Mouse (Mus musculus) embryonic facial prominence, embryonic 15.5 days (tissue): ENCODE measurements around the gene Sez6. TPM values are rescaled to one million over a fixed set of nuclear protein-coding genes. Genes with fewer than 3 reads are reported as not detected.
A peak's percentile ranks its signal among the peaks of the same experiment; 100 is the strongest.

ENCODE experiments used
- ATAC-seq: fragments of 200-750 bp; cut with Nextera tagmentation; 2 replicates; pipeline ENCODE4 v1.8.0; 2017; ENCODE audit warnings: low read depth, moderate TSS enrichment; ENCODE audit not compliant: insufficient number of reproducible peaks, low FRiP score, low TSS enrichment
- H3K27ac ChIP-seq: fragments of 300-500 bp; sonication (generic); replicated peaks from 2 replicates; pipeline ENCODE4 v1.5.1; 2015; ENCODE audit warnings: mild to moderate bottlenecking, inconsistent platforms
- H3K27me3 ChIP-seq: fragments of 300-500 bp; sonication (generic); 2 replicates; pipeline ENCODE4 v1.6.1; 2015; ENCODE audit warnings: inconsistent platforms
- H3K36me3 ChIP-seq: fragments of 300-500 bp; sonication (generic); 2 replicates; pipeline ENCODE4 v1.6.1; 2015; ENCODE audit warnings: mild to moderate bottlenecking, inconsistent platforms
- H3K4me1 ChIP-seq: fragments of 300-500 bp; sonication (generic); 2 replicates; pipeline ENCODE4 v1.6.1; 2015; ENCODE audit warnings: inconsistent platforms
- H3K4me2 ChIP-seq: fragments of 300-500 bp; sonication (generic); replicated peaks from 2 replicates; pipeline ENCODE4 v1.6.1; 2015; ENCODE audit warnings: mild to moderate bottlenecking, inconsistent platforms
- H3K4me3 ChIP-seq: fragments of 300-500 bp; sonication (generic); replicated peaks from 2 replicates; pipeline ENCODE4 v1.5.1; 2015; ENCODE audit warnings: mild to moderate bottlenecking, inconsistent platforms
- H3K9ac ChIP-seq: fragments of 300-500 bp; sonication (generic); 2 replicates; pipeline ENCODE4 v1.6.1; 2015; ENCODE audit warnings: inconsistent platforms
- H3K9me3 ChIP-seq: fragments of 300-500 bp; sonication (generic); replicated peaks from 2 replicates; pipeline ENCODE4 v1.6.1; 2016; ENCODE audit warnings: inconsistent platforms
- WGBS: fragments of 180-500 bp; shearing (Covaris S2); methylation state at CpG from one replicate; pipeline ENCODE4 v1.1.7; 2015; 5-methylcytosine and 5-hydroxymethylcytosine counted together
- polyA plus RNA-seq: library from polyadenylated mRNA; unstranded; fragments of >200 nt; fragmentation: Nextera tagmentation; extraction: Ambion mirVana; gene quantifications from 2 replicates; pipeline ENCODE4 v1.2.1, GENCODE M21; 2015

Sez6 gene
- polyA plus RNA-seq, 1 experiment from 2014 or later = 1.3 TPM

- Histone ChIP-seq H3K27ac (no peak overlapping the region), H3K27me3 (peaks cover 46% of the 10 kb centered on the region), H3K4me3 (no peak overlapping the region), H3K9me3 (no peaks in the 10 kb centered on the region), H3K9ac (no peak overlapping the region), H3K36me3 (no peaks in the 10 kb centered on the region), H3K4me1 (peaks cover 12% of the 10 kb centered on the region), H3K4me2 (no peak overlapping the region)
- 49% methylated on average over 5 of the region's 5 CpGs for WGBS
- ATAC-seq = no peak
Measured at GRCm38 (mm10) chr11:77927837-77928236, 2.8 kb upstream of the Sez6 start.

- H3K4me3 ChIP-seq = peak overlapping the region; percentile 51
- H3K4me2 ChIP-seq = peak overlapping the region; percentile 99
- ATAC-seq = no peak
- H3K9me3 ChIP-seq = no peaks in the 10 kb centered on the region
- H3K9ac ChIP-seq = no peak overlapping the region
- peaks cover 80% of the 10 kb centered on the region for H3K27me3 ChIP-seq
- H3K27ac ChIP-seq = no peak overlapping the region
- 1% methylated on average over 41 of the region's 41 CpGs for WGBS
- no peaks in the 10 kb centered on the region for H3K36me3 ChIP-seq
- peaks cover 18% of the 10 kb centered on the region for H3K4me1 ChIP-seq
Measured at GRCm38 (mm10) chr11:77931541-77932433, 1.2 kb downstream of the Sez6 start.

GRCm38 (mm10) chr11:77932576-77932975 is 2.0 kb downstream of the Sez6 start:
- peaks cover 86% of the 10 kb centered on the region for H3K27me3 ChIP-seq

GRCm38 (mm10) chr11:77934111-77934521 is 3.5 kb downstream of the Sez6 start:
- H3K27ac ChIP-seq = no peak overlapping the region
- H3K27me3 ChIP-seq = peaks cover 86% of the 10 kb centered on the region
- H3K36me3 ChIP-seq = no peaks in the 10 kb centered on the region
- H3K4me1 ChIP-seq = peaks cover 18% of the 10 kb centered on the region
- H3K9me3 ChIP-seq = no peaks in the 10 kb centered on the region
- no peak overlapping the region for H3K9ac ChIP-seq
- no peak overlapping the region for H3K4me2 ChIP-seq
- H3K4me3 ChIP-seq = no peak overlapping the region
- 3% methylated on average over 4 of the region's 4 CpGs for WGBS
- ATAC-seq = no peak

More at GRCm38 (mm10) chr11:77932576-77932975, 2.0 kb downstream of the Sez6 start:
- no peak for ATAC-seq
- Histone ChIP-seq H3K4me1 (peaks cover 18% of the 10 kb centered on the region), H3K9me3 (no peaks in the 10 kb centered on the region), H3K4me3 (no peak overlapping the region), H3K36me3 (no peaks in the 10 kb centered on the region), H3K27ac (no peak overlapping the region), H3K9ac (no peak overlapping the region), H3K4me2 (no peak overlapping the region)
- WGBS = 38% methylated on average over 5 of the region's 5 CpGs

GRCm38 (mm10) chr11:77934568-77935311 is 4.1 kb downstream of the Sez6 start:
- Histone ChIP-seq H3K9me3 (no peaks in the 10 kb centered on the region), H3K36me3 (no peaks in the 10 kb centered on the region), H3K27me3 (peaks cover 80% of the 10 kb centered on the region), H3K4me3 (no peak overlapping the region), H3K27ac (no peak overlapping the region), H3K4me1 (peaks cover 18% of the 10 kb centered on the region), H3K9ac (no peak overlapping the region), H3K4me2 (no peak overlapping the region)
- ATAC-seq = no peak
- WGBS = 39% methylated on average over 5 of the region's 5 CpGs

GRCm38 (mm10) chr11:77936846-77937245 is 6.2 kb downstream of the Sez6 start:
- H3K27ac ChIP-seq = no peak overlapping the region
- no peak overlapping the region for H3K9ac ChIP-seq
- no peaks in the 10 kb centered on the region for H3K36me3 ChIP-seq
- H3K4me3 ChIP-seq = no peak overlapping the region
- no peaks in the 10 kb centered on the region for H3K9me3 ChIP-seq
- no peak for ATAC-seq
- H3K4me2 ChIP-seq = no peak overlapping the region
- H3K4me1 ChIP-seq = peaks cover 7% of the 10 kb centered on the region
- peaks cover 60% of the 10 kb centered on the region for H3K27me3 ChIP-seq
- 11% methylated on average over 8 of the region's 8 CpGs for WGBS

GRCm38 (mm10) chr11:77937649-77938410 is 7.2 kb downstream of the Sez6 start:
- Histone ChIP-seq H3K4me1 (0 out of 2 replicates have a peak, but pooled peaks cover 6% of the 10 kb centered on the region), H3K4me2 (no peak overlapping the region), H3K27ac (no peak overlapping the region), H3K9me3 (no peaks in the 10 kb centered on the region), H3K4me3 (no peak overlapping the region), H3K36me3 (no peaks in the 10 kb centered on the region), H3K9ac (no peak overlapping the region), H3K27me3 (peaks cover 53% of the 10 kb centered on the region)
- 21% methylated on average over 4 of the region's 4 CpGs for WGBS
- ATAC-seq = no peak

- Histone ChIP-seq H3K27ac (no peak overlapping the region), H3K27me3 (peaks cover 16% of the 10 kb centered on the region)
- ATAC-seq = no peak
Measured at GRCm38 (mm10) chr11:77942230-77942629, 11.6 kb downstream of the Sez6 start.

GRCm38 (mm10) chr11:77947860-77948259 is 17.3 kb downstream of the Sez6 start:
- Histone ChIP-seq H3K4me2 (no peak overlapping the region), H3K4me1 (0 out of 2 replicates have a peak, but pooled peaks cover 7% of the 10 kb centered on the region), H3K9ac (no peak overlapping the region), H3K4me3 (no peak overlapping the region), H3K36me3 (no peaks in the 10 kb centered on the region), H3K9me3 (no peaks in the 10 kb centered on the region), H3K27ac (no peak overlapping the region), H3K27me3 (peaks cover 32% of the 10 kb centered on the region)
- 0 out of 2 replicates have a peak, but pooled peaks have one; percentile 43 for ATAC-seq
- 6% methylated on average over 9 of the region's 9 CpGs for WGBS

More at GRCm38 (mm10) chr11:77942230-77942629, 11.6 kb downstream of the Sez6 start:
- H3K4me2 ChIP-seq = no peak overlapping the region
- WGBS = 24% methylated on average over 5 of the region's 5 CpGs
- no peaks in the 10 kb centered on the region for H3K9me3 ChIP-seq
- no peak overlapping the region for H3K9ac ChIP-seq
- H3K4me3 ChIP-seq = no peak overlapping the region
- H3K4me1 ChIP-seq = no peaks in the 10 kb centered on the region
- no peaks in the 10 kb centered on the region for H3K36me3 ChIP-seq

GRCm38 (mm10) chr11:77950125-77950685 is 19.6 kb downstream of the Sez6 start:
- Histone ChIP-seq H3K9ac (no peak overlapping the region), H3K27ac (no peak overlapping the region), H3K4me1 (0 out of 2 replicates have a peak, but pooled peaks cover 7% of the 10 kb centered on the region), H3K4me3 (no peak overlapping the region), H3K27me3 (peaks cover 36% of the 10 kb centered on the region), H3K4me2 (no peak overlapping the region), H3K9me3 (no peaks in the 10 kb centered on the region), H3K36me3 (no peaks in the 10 kb centered on the region)
- no peak for ATAC-seq
- 37% methylated on average over 12 of the region's 12 CpGs for whole genome bisulfite sequencing
